Mouse (Mus musculus) spleen, postnatal 14 days (tissue): ENCODE measurements around the gene Lrig3.
A peak's percentile ranks its signal among the peaks of the same experiment; 100 is the strongest.

ENCODE experiments used
- DNase-seq, 2 experiments: peaks; one replicate each; pipeline ENCODE4 v3.0.0; 2021 to 2022; ENCODE audit warnings: low spot score in 2 of 2

The Lrig3 gene

GRCm38 (mm10) chr10:125965968-125966480 is at the start of gene Lrig3:
Gene Lrig3 (plus strand): TSS chr10:125966168.
- DNase-seq, result peak in 1 of 2 experiments; percentile 2

GRCm38 (mm10) chr10:125916781-125917180 is 49.2 kb upstream of the Lrig3 start:
- DNase-seq, result no peak

GRCm38 (mm10) chr10:125917436-125917871 is 48.5 kb upstream of the Lrig3 start:
- DNase-seq, result no peak

GRCm38 (mm10) chr10:125918994-125919393 is 47.0 kb upstream of the Lrig3 start:
- DNase-seq, result no peak

GRCm38 (mm10) chr10:125921654-125922446 is 44.1 kb upstream of the Lrig3 start:
- no peak for DNase-seq

GRCm38 (mm10) chr10:125929961-125930360 is 36.0 kb upstream of the Lrig3 start:
- no peak for DNase-seq

GRCm38 (mm10) chr10:125933388-125933787 is 32.6 kb upstream of the Lrig3 start:
- DNase-seq, result no peak

GRCm38 (mm10) chr10:125934095-125934494 is 31.9 kb upstream of the Lrig3 start:
- no peak for DNase-seq

GRCm38 (mm10) chr10:125937517-125938497 is 28.2 kb upstream of the Lrig3 start:
- DNase-seq, result no peak

GRCm38 (mm10) chr10:125938528-125939402 is 27.2 kb upstream of the Lrig3 start:
- DNase-seq, result no peak

GRCm38 (mm10) chr10:125940316-125941059 is 25.5 kb upstream of the Lrig3 start:
- DNase-seq, result no peak

- no peak for DNase-seq
Observed at GRCm38 (mm10) chr10:125943098-125943497, 22.9 kb upstream of the Lrig3 start.

- no peak for DNase-seq
Observed at GRCm38 (mm10) chr10:125944762-125945504, 21.0 kb upstream of the Lrig3 start.

GRCm38 (mm10) chr10:125948842-125949474 is 17.0 kb upstream of the Lrig3 start:
- no peak for DNase-seq

- DNase-seq, result no peak
Observed at GRCm38 (mm10) chr10:125951633-125952032, 14.3 kb upstream of the Lrig3 start.

- no peak for DNase-seq
Observed at GRCm38 (mm10) chr10:125954343-125954742, 11.6 kb upstream of the Lrig3 start.

GRCm38 (mm10) chr10:125954747-125955530 is 11.0 kb upstream of the Lrig3 start:
- DNase-seq, result no peak

GRCm38 (mm10) chr10:125961411-125962107 is 4.4 kb upstream of the Lrig3 start:
- no peak for DNase-seq
